ENCODE assay signal across 24 mouse cellular contexts in genomic region chr17:84239679-84240292, GRCm38 (mm10). TPM values are rescaled to one million over a fixed set of nuclear protein-coding genes. Genes with fewer than 3 reads are reported as not detected.
DNase-seq lines count a peak whose midpoint lies in the region; ATAC-seq and TF ChIP-seq lines count a peak whose summit lies in the region.
"Had no signal": no experiment of that assay in that cellular context is flagged by ENCODE, and none has a peak within 500 bp of the region (broad histone marks: within the 10 kb centered on the region; RNA-seq: fewer than 3 reads in every experiment).

No protein-coding gene starts in this region.

- no peaks in the 10 kb centered on the region for H3K79me2 ChIP-seq in liver, adult 2 months (ENCODE audit: control insufficient read depth, insufficient read depth, low read length)

- no peaks in the 10 kb centered on the region for H3K27me3 ChIP-seq in liver, adult 2 months (ENCODE audit: control insufficient read depth, insufficient read depth, low read length)
- no peaks in the 10 kb centered on the region for H3K27me3 ChIP-seq in liver, embryonic 11.5 days (replicated peaks; ENCODE audit: control insufficient read depth, insufficient read depth, low read length)
- H3K27me3 ChIP-seq: heart, embryonic 12.5 days; liver, embryonic 12.5 days; midbrain, embryonic 12.5 days had no signal

- no peak overlapping the region for H3K4me2 ChIP-seq in liver, embryonic 11.5 days
- H3K4me2 ChIP-seq: heart, embryonic 12.5 days; liver, embryonic 12.5 days; midbrain, embryonic 12.5 days had no signal

- no peak overlapping the region for H3K27ac ChIP-seq in liver, adult 2 months (replicated peaks; ENCODE audit: insufficient read depth, low read depth, low read length)
- H3K27ac ChIP-seq in liver, embryonic 11.5 days (ENCODE audit: low read depth, low read length), result no peak overlapping the region
- H3K27ac ChIP-seq: embryonic facial prominence, embryonic 10.5 days; hindbrain, embryonic 10.5 days; liver, embryonic 12.5 days; midbrain, embryonic 12.5 days had no signal

- no peaks in the 10 kb centered on the region for H3K9me3 ChIP-seq in liver, embryonic 11.5 days (ENCODE audit: control insufficient read depth, low read length)
- H3K9me3 ChIP-seq: embryonic facial prominence, embryonic 10.5 days; hindbrain, embryonic 10.5 days; midbrain, embryonic 12.5 days had no signal

- ATAC-seq in liver, embryonic 11.5 days (replicated peaks; ENCODE audit: low FRiP score), result no peak
- ATAC-seq in activated CD4-positive, CD25-positive, alpha-beta regulatory T cell, adult 4 months, result peak; percentile 78
- ATAC-seq: forebrain, embryonic 16.5 days; hindbrain, embryonic 16.5 days; liver, embryonic 12.5 days had no signal

- DNase-seq in liver, adult 2 months (ENCODE audit: extremely low read depth, low read depth, low spot score), result peak; percentile 48
- no peak for DNase-seq in liver, embryonic 11.5 days (ENCODE audit: low spot score)
- DNase-seq in kidney, postnatal 10 days, result peak; percentile 44
- DNase-seq in adrenal gland, postnatal 14 days, result no peak
- DNase-seq in urinary bladder, postnatal 14 days (ENCODE audit: low spot score), result no peak
- DNase-seq in cerebellum, adult 9-11 months, result no peak
- DNase-seq: adrenal gland, postnatal 36 days; B cell, adult 2 months; cerebellum, postnatal 10 days; gastrocnemius, postnatal 25 days; heart, adult 18-20 months; heart, postnatal 10 days; layer of hippocampus, postnatal 36 days; lung, adult 18-20 months; lung, postnatal 10 days; right cerebral cortex, postnatal 25 days had no signal

- H3K4me1 ChIP-seq in liver, adult 2 months (ENCODE audit: control insufficient read depth, insufficient read depth, low read length), result peaks cover 16% of the 10 kb centered on the region
- peaks cover 16% of the 10 kb centered on the region; the same call in 1 of the 2 replicates for H3K4me1 ChIP-seq in liver, embryonic 11.5 days (replicated peaks; ENCODE audit: control insufficient read depth, insufficient read depth, low read length)
- H3K4me1 ChIP-seq: midbrain, embryonic 12.5 days had no signal

- no peak overlapping the region for H3K4me3 ChIP-seq in liver, adult 2 months (ENCODE audit: insufficient read depth, low read depth, low read length)
- H3K4me3 ChIP-seq in liver, embryonic 11.5 days (ENCODE audit: low read depth, low read length), result no peak overlapping the region
- H3K4me3 ChIP-seq: embryonic facial prominence, embryonic 10.5 days; heart, embryonic 12.5 days; hindbrain, embryonic 10.5 days; liver, embryonic 12.5 days; midbrain, embryonic 12.5 days had no signal

- no peak for TF ChIP-seq CTCF in liver, adult 2 months (IDR thresholded peaks at IDR 0.05; ENCODE audit: low read depth, low read length)

- 59% methylated on average over 2 of the region's 2 CpGs for WGBS in liver, adult 2 months
- 68% methylated on average over 2 of the region's 2 CpGs for WGBS in liver, embryonic 11.5 days

- no peaks in the 10 kb centered on the region for H3K36me3 ChIP-seq in liver, adult 2 months (ENCODE audit: control insufficient read depth, insufficient read depth, low read length)
- peaks cover 2% of the 10 kb centered on the region; the same call in 1 of the 2 replicates for H3K36me3 ChIP-seq in liver, embryonic 11.5 days (ENCODE audit: control insufficient read depth, insufficient read depth, low read length)
- H3K36me3 ChIP-seq: midbrain, embryonic 12.5 days had no signal

- no peak overlapping the region for H3K9ac ChIP-seq in liver, adult 2 months (ENCODE audit: low read depth, low read length)
- H3K9ac ChIP-seq in liver, embryonic 11.5 days (ENCODE audit: low read depth, low read length), result no peak overlapping the region
- H3K9ac ChIP-seq: heart, embryonic 12.5 days; liver, embryonic 12.5 days; midbrain, embryonic 12.5 days had no signal

- no peak for TF ChIP-seq POLR2A in liver, adult 2 months (IDR thresholded peaks at IDR 0.05; ENCODE audit: extremely low read depth, insufficient read depth, low read length)

RNA-seq across cellular contexts. Expression of gene Zfp36l2, which starts 52.0 kb away (rescaled TPM):
- total RNA-seq in liver, adult 2 months (2014; rRNA removed), result 18.7 and 22.3 TPM in 2 replicates
- polyA plus RNA-seq in liver, adult 2 months (2012; rRNA removed), result 17.3 and 26.5 TPM in 2 replicates
- polyA plus RNA-seq in liver, embryonic 11.5 days (2014; fragmentation: Nextera tagmentation; extraction: Ambion mirVana), result 24.7 and 26.7 TPM in 2 replicates
- 10 to 100 TPM; 31.3 to 64.3 TPM for polyA plus RNA-seq in activated CD4-positive, CD25-positive, alpha-beta regulatory T cell, adult 4 months (2017; shearing (Covaris generic))
- total RNA-seq in adrenal gland, postnatal 14 days (2021), result 73.8 and 85.4 TPM in 2 replicates

Comparison
In these comparisons a context has a peak if more than half of its experiments do, and no peak if none do; other contexts are left out.
1. DNase-seq: peak in liver, adult 2 months (single experiment) and kidney, postnatal 10 days (single experiment); none in liver, embryonic 11.5 days (single experiment), adrenal gland, postnatal 14 days (single experiment), urinary bladder, postnatal 14 days (single experiment) and cerebellum, adult 9-11 months (single experiment).